Mouse (Mus musculus) ES-CJ7 (cell line): ENCODE measurements around the gene Cnbd2.

Experiments used
- DNase-seq: peaks from one replicate; pipeline ENCODE4 v3.0.0; 2011; ENCODE audit warnings: low read depth, low spot score

Cnbd2 gene

GRCm38 (mm10) chr2:156311441-156311840, 658 bp upstream of the Cnbd2 start:
- DNase-seq: no peak

- DNase-seq: no peak
These were observed 233 bp upstream of the Cnbd2 start for GRCm38 (mm10) chr2:156311841-156312291.

DNA sequence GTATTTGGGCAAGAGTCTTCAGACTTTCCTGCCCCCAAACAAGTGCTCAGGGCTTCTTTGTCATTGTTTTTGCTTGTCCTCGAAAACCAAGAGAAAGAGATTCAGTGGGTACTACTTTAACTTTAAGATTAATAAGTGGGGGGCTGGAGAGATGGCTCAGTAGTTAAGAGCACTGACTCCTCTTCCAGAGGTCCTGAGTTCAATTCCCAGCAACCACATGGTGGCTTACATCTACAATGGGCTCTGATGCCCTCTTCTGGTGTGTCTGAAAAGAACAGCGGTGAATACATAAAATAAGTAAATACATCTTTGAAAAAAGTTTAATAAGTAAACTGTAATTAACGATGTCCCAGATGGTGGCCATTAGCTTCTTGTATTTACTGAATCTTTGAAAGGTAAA, 1.1 kb downstream of the Cnbd2 start:
- no peak for DNase-seq

DNA sequence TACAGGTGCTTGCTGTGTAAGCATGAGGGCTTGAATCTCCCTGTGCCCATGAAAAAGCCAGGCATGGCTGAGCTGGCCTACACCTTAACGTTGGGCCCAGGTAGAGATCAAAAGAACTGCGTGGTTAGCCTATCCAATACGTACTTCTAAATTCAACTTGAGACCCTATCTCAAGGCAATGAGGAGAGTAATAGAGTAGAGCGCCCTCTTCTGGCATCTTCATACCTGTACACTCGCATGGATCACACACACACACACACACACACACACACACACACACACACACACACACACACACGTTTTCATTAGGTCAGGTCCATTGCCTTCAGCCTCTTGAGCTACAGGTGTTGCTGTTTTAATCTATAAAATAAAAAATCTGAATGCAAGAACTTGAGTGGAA, 2.7 kb downstream of the Cnbd2 start:
- peak; percentile 37 for DNase-seq

GRCm38 (mm10) chr2:156318491-156318890, 6.4 kb downstream of the Cnbd2 start:
- no peak for DNase-seq

- no peak for DNase-seq
These were observed 9.4 kb downstream of the Cnbd2 start for GRCm38 (mm10) chr2:156321538-156321937.

DNA sequence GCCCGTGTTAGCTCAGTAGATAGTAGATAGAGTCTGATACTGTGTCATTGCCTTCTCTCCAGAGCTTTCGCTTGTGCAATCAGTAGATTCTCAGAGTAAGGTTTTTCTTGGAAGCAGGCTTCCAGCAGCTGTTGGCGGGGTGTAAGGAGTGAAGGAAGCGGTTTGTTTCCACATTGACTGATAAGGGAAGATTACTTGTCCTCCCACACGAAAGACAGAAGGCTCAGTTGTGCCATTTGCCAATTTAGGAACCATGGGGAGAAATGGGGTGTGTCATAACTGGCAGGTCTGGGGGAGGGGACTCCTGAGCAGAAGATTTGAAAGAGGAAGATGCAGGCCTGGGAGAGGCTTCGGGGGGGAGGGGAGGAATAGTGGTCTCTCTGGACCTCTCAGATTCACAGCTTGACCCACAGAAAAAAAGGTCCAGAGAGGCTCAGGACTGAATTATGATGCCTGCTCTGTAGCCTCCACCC, 12.1 kb downstream of the Cnbd2 start:
- no peak for DNase-seq

- no peak for DNase-seq
These were observed 12.6 kb downstream of the Cnbd2 start for GRCm38 (mm10) chr2:156324681-156325080.

- DNase-seq: no peak
These were observed 18.6 kb downstream of the Cnbd2 start for GRCm38 (mm10) chr2:156330681-156331080.

GRCm38 (mm10) chr2:156331446-156331965, 19.4 kb downstream of the Cnbd2 start:
- DNase-seq: no peak

DNA sequence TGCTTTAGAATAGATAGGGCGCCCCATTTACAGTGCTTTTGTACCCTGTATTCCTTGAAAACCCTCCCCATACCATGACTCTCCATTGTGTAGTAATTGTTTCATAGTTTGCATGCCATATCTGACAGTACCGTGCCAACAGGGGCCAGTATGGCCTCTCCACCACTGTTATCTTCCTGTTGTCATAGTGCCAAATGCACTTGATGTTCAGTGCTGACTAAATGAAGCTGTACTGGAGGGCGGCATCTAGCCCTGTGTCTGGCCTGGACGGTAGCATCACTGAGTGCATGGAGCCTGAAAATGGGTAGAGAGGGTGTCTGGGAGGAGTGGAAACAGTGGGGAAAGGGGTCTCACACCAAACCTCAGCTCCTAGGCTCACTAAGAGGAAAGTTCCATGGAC, 28.0 kb downstream of the Cnbd2 start:
- DNase-seq: no peak

GRCm38 (mm10) chr2:156344775-156345532, 32.9 kb downstream of the Cnbd2 start:
- DNase-seq: peak; percentile 88

DNA sequence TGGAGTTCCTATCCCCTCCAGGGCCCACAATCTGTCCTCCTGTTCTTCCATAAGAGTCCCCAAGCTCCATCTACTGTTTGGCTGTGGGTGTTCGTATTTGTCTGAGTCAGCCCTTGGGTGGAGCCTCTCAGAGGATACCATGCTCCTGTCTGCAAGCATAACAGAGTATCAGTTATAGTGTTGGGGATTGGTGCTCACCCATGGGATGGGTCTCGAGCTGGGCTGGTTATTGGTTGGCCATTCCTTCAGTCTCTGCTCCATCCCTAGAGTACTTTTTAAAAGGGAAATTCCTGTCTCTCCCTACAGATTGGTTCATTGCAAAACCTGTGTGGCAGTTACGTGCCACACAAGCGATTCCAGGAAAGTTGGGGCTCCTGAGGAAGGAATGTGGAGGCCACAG, 36.7 kb downstream of the Cnbd2 start:
- DNase-seq: no peak

- no peak for DNase-seq
These were observed 37.3 kb downstream of the Cnbd2 start for GRCm38 (mm10) chr2:156349286-156349848.

- DNase-seq: peak; percentile 70
These were observed 39.1 kb downstream of the Cnbd2 start for GRCm38 (mm10) chr2:156351243-156351642.

- DNase-seq: no peak
These were observed 40.5 kb downstream of the Cnbd2 start for GRCm38 (mm10) chr2:156352413-156353165.

- DNase-seq: no peak
These were observed 41.2 kb downstream of the Cnbd2 start for GRCm38 (mm10) chr2:156353265-156353692.

GRCm38 (mm10) chr2:156356031-156356430, 43.9 kb downstream of the Cnbd2 start:
- no peak for DNase-seq

DNA sequence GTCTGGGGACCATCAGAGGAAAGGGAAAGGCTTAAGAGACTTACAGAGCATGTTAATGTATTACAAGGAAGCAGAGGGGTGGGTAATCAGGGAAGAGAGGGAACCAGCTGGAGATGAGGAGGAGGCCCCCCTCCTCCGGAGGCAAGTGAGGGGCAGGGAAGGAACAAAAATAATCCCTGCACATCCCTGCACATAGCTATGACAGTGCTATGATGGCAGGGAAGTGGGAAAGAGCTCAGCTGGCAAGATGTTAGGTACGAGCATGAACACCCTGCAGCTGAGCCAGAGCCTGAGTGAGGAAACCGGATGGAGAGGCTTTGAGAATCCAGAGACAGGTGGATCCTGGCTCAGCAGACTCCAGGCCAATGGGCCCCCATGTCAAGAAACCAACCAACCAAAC, 56.4 kb downstream of the Cnbd2 start:
- no peak for DNase-seq

DNA sequence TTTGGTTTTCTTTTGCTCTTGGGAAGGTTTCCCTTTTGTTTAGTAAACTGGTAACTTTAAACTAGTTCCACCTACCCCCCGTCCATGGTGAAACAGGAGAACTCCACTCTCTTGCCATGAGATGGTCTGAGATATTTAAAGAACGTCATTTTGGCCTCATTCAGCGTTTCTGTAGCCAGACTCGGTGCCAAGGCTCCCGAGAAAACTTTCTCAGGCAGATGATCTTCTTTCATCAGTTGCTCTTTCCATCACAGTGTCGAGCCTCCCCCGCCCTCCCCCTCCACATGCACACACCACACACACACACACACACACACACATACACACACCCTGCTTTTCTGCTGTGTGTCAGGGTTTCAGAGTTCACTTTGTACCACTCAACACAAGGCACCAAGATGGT, 58.8 kb downstream of the Cnbd2 start:
- no peak for DNase-seq

GRCm38 (mm10) chr2:156376956-156377355, 64.9 kb downstream of the Cnbd2 start:
- no peak for DNase-seq

DNA sequence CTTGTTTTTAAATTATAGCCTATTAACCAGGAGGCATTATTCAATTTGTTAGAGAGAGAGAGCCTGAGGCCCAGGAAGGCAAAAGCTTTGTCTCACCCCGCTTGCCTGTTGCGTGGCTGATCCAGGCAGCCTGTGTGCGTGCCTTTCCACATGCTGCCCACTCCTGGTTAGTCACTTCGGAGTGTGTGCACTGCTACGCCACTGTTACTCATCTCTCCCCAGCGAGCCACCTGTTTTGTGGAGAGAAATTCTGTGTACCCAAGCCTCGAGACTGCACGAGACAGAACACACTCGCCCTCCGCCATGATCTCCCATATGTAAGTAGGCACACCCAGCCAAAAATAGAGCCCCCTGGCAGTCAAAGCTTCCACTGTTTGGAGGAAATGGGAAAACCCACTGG, 67.8 kb downstream of the Cnbd2 start:
- DNase-seq: no peak
